In the genomic region with DNA sequence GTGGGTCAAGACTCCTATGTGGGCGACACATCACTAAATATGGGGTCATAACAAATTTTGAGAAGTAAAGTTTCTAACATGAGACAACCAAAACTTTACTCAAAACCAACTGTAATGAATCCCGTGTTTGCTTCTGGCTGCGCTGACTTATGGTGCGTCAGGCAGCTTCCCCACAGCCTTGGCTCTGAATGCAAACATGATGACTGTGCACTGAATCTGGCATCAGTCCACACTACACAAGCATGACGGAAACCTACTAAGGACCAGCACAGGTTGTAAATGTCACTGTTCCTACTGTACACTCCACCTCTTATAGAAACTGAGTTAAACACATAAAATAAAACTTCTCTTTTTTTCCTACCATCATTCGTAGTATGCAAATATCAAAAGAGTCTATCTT, we compare ENCODE assay signal across 10 mouse cellular contexts. TPM values are rescaled to one million over a fixed set of nuclear protein-coding genes. Genes with fewer than 3 reads are reported as not detected.
DNase-seq lines count a peak whose midpoint lies in the region; ATAC-seq and TF ChIP-seq lines count a peak whose summit lies in the region.
"Had no signal": no experiment of that assay in that cellular context is flagged by ENCODE, and none has a peak within 500 bp of the region (broad histone marks: within the 10 kb centered on the region; RNA-seq: fewer than 3 reads in every experiment).

No protein-coding gene starts in this region.

- DNase-seq in embryonic facial prominence, embryonic 14.5 days (ENCODE audit: low spot score) = peak; percentile 66
- no peak for DNase-seq in embryonic facial prominence, embryonic 10.5 days (ENCODE audit: low spot score)
- peak; percentile 40 for DNase-seq in limb, embryonic 14.5 days (ENCODE audit: low spot score)
- DNase-seq in limb, embryonic 10.5 days (ENCODE audit: low spot score) = no peak
- peak; percentile 58 to 60 for DNase-seq in cerebellum, postnatal 10 days
- peak; percentile 34 for DNase-seq in lung, postnatal 36 days
- no peak for DNase-seq in yolk sac, embryonic 10.5 days (ENCODE audit: low spot score)
- DNase-seq in ovary, postnatal 36 days (ENCODE audit: low spot score) = no peak
- DNase-seq: liver, postnatal 0 days had no signal

- no peaks in the 10 kb centered on the region for H3K4me1 ChIP-seq in embryonic facial prominence, embryonic 14.5 days (ENCODE audit: control insufficient read depth, insufficient read depth, low read length)
- H3K4me1 ChIP-seq in embryonic facial prominence, embryonic 10.5 days = no peaks in the 10 kb centered on the region
- H3K4me1 ChIP-seq in limb, embryonic 14.5 days (ENCODE audit: control insufficient read depth, insufficient read depth, low read length) = no peaks in the 10 kb centered on the region
- H3K4me1 ChIP-seq in limb, embryonic 10.5 days = no peaks in the 10 kb centered on the region

- H3K27ac ChIP-seq in embryonic facial prominence, embryonic 14.5 days (replicated peaks; ENCODE audit: low read depth, low read length) = no peak overlapping the region
- no peak overlapping the region for H3K27ac ChIP-seq in embryonic facial prominence, embryonic 10.5 days (replicated peaks)
- H3K27ac ChIP-seq in limb, embryonic 14.5 days (replicated peaks; ENCODE audit: low read depth, low read length) = no peak overlapping the region
- H3K27ac ChIP-seq in limb, embryonic 10.5 days = no peak overlapping the region

- H3K27me3 ChIP-seq in embryonic facial prominence, embryonic 14.5 days (replicated peaks; ENCODE audit: control insufficient read depth, insufficient read depth, low read length) = no peaks in the 10 kb centered on the region
- H3K27me3 ChIP-seq in embryonic facial prominence, embryonic 10.5 days (replicated peaks; ENCODE audit: low read depth, poor library complexity, severe bottlenecking) = no peaks in the 10 kb centered on the region
- H3K27me3 ChIP-seq in limb, embryonic 14.5 days (ENCODE audit: control insufficient read depth, insufficient read depth, low read length) = no peaks in the 10 kb centered on the region
- no peaks in the 10 kb centered on the region for H3K27me3 ChIP-seq in limb, embryonic 10.5 days (ENCODE audit: low read depth, poor library complexity, severe bottlenecking)
- H3K27me3 ChIP-seq: CH12.LX had no signal

- H3K4me2 ChIP-seq in embryonic facial prominence, embryonic 14.5 days (ENCODE audit: low read depth, low read length) = no peak overlapping the region
- H3K4me2 ChIP-seq in limb, embryonic 14.5 days (replicated peaks; ENCODE audit: low read depth, low read length, severe bottlenecking) = no peak overlapping the region

- TF ChIP-seq POLR2A in limb, embryonic 14.5 days (IDR thresholded peaks at IDR 0.05; ENCODE audit: borderline replicate concordance, extremely low read depth, insufficient read depth, insufficient read length) = no peak

- H3K9ac ChIP-seq in embryonic facial prominence, embryonic 14.5 days (ENCODE audit: low read depth, low read length) = no peak overlapping the region
- no peak overlapping the region for H3K9ac ChIP-seq in limb, embryonic 14.5 days (ENCODE audit: low read depth, low read length, severe bottlenecking)
- H3K9ac ChIP-seq: liver, postnatal 0 days had no signal

- ATAC-seq in embryonic facial prominence, embryonic 14.5 days (ENCODE audit: low read depth) = no peak
- ATAC-seq in limb, embryonic 14.5 days (ENCODE audit: low FRiP score, low read depth) = no peak
- ATAC-seq: liver, postnatal 0 days had no signal

- H3K36me3 ChIP-seq in embryonic facial prominence, embryonic 14.5 days (ENCODE audit: control insufficient read depth, insufficient read depth, low read length) = peaks cover 12% of the 10 kb centered on the region; the same call in 1 of the 2 replicates
- H3K36me3 ChIP-seq in embryonic facial prominence, embryonic 10.5 days (replicated peaks) = peaks cover 38% of the 10 kb centered on the region
- H3K36me3 ChIP-seq in limb, embryonic 14.5 days (ENCODE audit: control insufficient read depth, insufficient read depth, low read length) = peaks cover 16% of the 10 kb centered on the region; the same call in 1 of the 2 replicates
- H3K36me3 ChIP-seq in limb, embryonic 10.5 days = peaks cover 51% of the 10 kb centered on the region

- H3K4me3 ChIP-seq in embryonic facial prominence, embryonic 14.5 days (ENCODE audit: low read depth, low read length) = no peak overlapping the region
- no peak overlapping the region for H3K4me3 ChIP-seq in embryonic facial prominence, embryonic 10.5 days
- no peak overlapping the region for H3K4me3 ChIP-seq in limb, embryonic 14.5 days (replicated peaks; ENCODE audit: low read length)
- no peak overlapping the region for H3K4me3 ChIP-seq in limb, embryonic 10.5 days

- WGBS in embryonic facial prominence, embryonic 14.5 days = 76% methylated on average over 6 of the region's 6 CpGs
- 92% methylated on average over 6 of the region's 6 CpGs for WGBS in embryonic facial prominence, embryonic 10.5 days
- 73% methylated on average over 6 of the region's 6 CpGs for WGBS in limb, embryonic 14.5 days
- WGBS in limb, embryonic 10.5 days = 95% methylated on average over 6 of the region's 6 CpGs

- H3K9me3 ChIP-seq in embryonic facial prominence, embryonic 14.5 days (ENCODE audit: control insufficient read depth, low read length) = no peaks in the 10 kb centered on the region
- no peaks in the 10 kb centered on the region for H3K9me3 ChIP-seq in embryonic facial prominence, embryonic 10.5 days
- no peaks in the 10 kb centered on the region for H3K9me3 ChIP-seq in limb, embryonic 14.5 days (ENCODE audit: control insufficient read depth, low read length)
- H3K9me3 ChIP-seq in limb, embryonic 10.5 days (replicated peaks) = no peaks in the 10 kb centered on the region

RNA-seq across cellular contexts. Expression of gene Ecpas, which starts 45.3 kb away (rescaled TPM):
- 42.4 and 46.5 TPM in 2 replicates for polyA plus RNA-seq in embryonic facial prominence, embryonic 14.5 days (2014; fragmentation: Nextera tagmentation; extraction: Ambion mirVana)
- 33.7 and 33.9 TPM in 2 replicates for polyA plus RNA-seq in embryonic facial prominence, embryonic 10.5 days (2016; fragmentation: Nextera tagmentation; extraction: Ambion mirVana)
- 21.4 and 25.7 TPM in 2 replicates for polyA plus RNA-seq in limb, embryonic 14.5 days (2012; rRNA removed)
- 41.9 and 46.9 TPM in 2 replicates for polyA plus RNA-seq in limb, embryonic 14.5 days (2014; fragmentation: Nextera tagmentation; extraction: Ambion mirVana)
- 36.6 and 38.8 TPM in 2 replicates for polyA plus RNA-seq in limb, embryonic 10.5 days (2016; fragmentation: Nextera tagmentation; extraction: Ambion mirVana)

Comparison
In these comparisons a context has a peak if more than half of its experiments do, and no peak if none do; other contexts are left out.
1. DNase-seq: peak in embryonic facial prominence, embryonic 14.5 days (single experiment), limb, embryonic 14.5 days (single experiment), cerebellum, postnatal 10 days (2 of 2) and lung, postnatal 36 days (single experiment); none in embryonic facial prominence, embryonic 10.5 days (single experiment), limb, embryonic 10.5 days (single experiment), yolk sac, embryonic 10.5 days (single experiment) and ovary, postnatal 36 days (single experiment).